Mouse (Mus musculus) CH12.LX (cell line): ENCODE measurements around the gene Flt1. TPM values are rescaled to one million over a fixed set of nuclear protein-coding genes. Genes with fewer than 3 reads are reported as not detected.

Experiments used
- DNase-seq: peaks from one replicate; pipeline ENCODE4 v3.0.0-alpha.2; 2013; ENCODE audit errors: extremely low read depth
- H3K27ac ChIP-seq: 2 replicates; pipeline ENCODE4 v1.5.1; 2012; ENCODE audit warnings: low read depth, mild to moderate bottlenecking, control low read depth, moderate library complexity; ENCODE audit not compliant: insufficient read depth
- H3K27me3 ChIP-seq: replicated peaks from 2 replicates; pipeline ENCODE3; 2012; ENCODE audit warnings: inconsistent platforms
- H3K36me3 ChIP-seq, 2 experiments: replicated peaks in 1 of 2; 2 replicates each; pipeline versions ENCODE3 to v1.6.1; 2012; ENCODE audit warnings: inconsistent platforms in 1 of 2, low read length in 1 of 2, mild to moderate bottlenecking in 1 of 2, mixed read lengths in 1 of 2, moderate library complexity in 1 of 2; ENCODE audit not compliant: control insufficient read depth in 1 of 2, insufficient read depth in 1 of 2
- H3K4me1 ChIP-seq, 2 experiments: 2 replicates each; pipeline ENCODE4 v1.6.1; 2012; ENCODE audit warnings: inconsistent platforms in 1 of 2, moderate library complexity in 1 of 2; ENCODE audit not compliant: insufficient read depth in 2 of 2, control insufficient read depth in 1 of 2
- H3K4me2 ChIP-seq: 2 replicates; pipeline ENCODE4 v1.6.1; 2012; ENCODE audit warnings: low read depth, mild to moderate bottlenecking, control low read depth; ENCODE audit not compliant: poor library complexity, insufficient read depth, severe bottlenecking
- H3K4me3 ChIP-seq, 3 experiments: fragments of 150-350 bp in 1 of 3; sonication (generic) in 1 of 3; replicated peaks in 1 of 3; 2 replicates each; pipeline versions ENCODE3 to v1.5.1; 2011 to 2012; ENCODE audit warnings: low read depth in 2 of 3, low read length in 2 of 3, mild to moderate bottlenecking in 2 of 3, moderate library complexity in 2 of 3, control low read depth in 1 of 3, improper control_type of control experiment in 1 of 3, inconsistent platforms in 1 of 3, mixed read lengths in 1 of 3; ENCODE audit not compliant: poor library complexity in 1 of 3
- H3K79me2 ChIP-seq: replicated peaks from 2 replicates; pipeline ENCODE4 v1.6.1; 2012; ENCODE audit warnings: mild to moderate bottlenecking, moderate library complexity; ENCODE audit not compliant: control insufficient read depth, poor library complexity, insufficient read depth, severe bottlenecking; ENCODE audit errors: extremely low read depth
- H3K9ac ChIP-seq: 2 replicates; pipeline ENCODE4 v1.6.1; 2012; ENCODE audit warnings: low read depth, mild to moderate bottlenecking, control low read depth, moderate library complexity; ENCODE audit not compliant: insufficient read depth
- H3K9me3 ChIP-seq: replicated peaks from 2 replicates; pipeline ENCODE3; 2012; ENCODE audit warnings: low read length, inconsistent platforms, mixed read lengths
- BHLHE40 ChIP-seq: IDR thresholded peaks from 2 replicates; pipeline ENCODE4 v1.6.1; 2011; ENCODE audit warnings: mild to moderate bottlenecking, low read depth, low read length, improper control_type of control experiment
- CHD1 ChIP-seq: IDR thresholded peaks from 2 replicates; pipeline ENCODE4 v1.6.1; 2012; ENCODE audit warnings: low read depth, low read length, improper control_type of control experiment, inconsistent platforms
- CHD2 ChIP-seq: IDR thresholded peaks from 2 replicates; pipeline ENCODE4 v1.6.1; 2011; ENCODE audit warnings: low read length, improper control_type of control experiment
- CTCF ChIP-seq, 2 experiments: IDR thresholded peaks in 1 of 2; conservative IDR thresholded peaks in 1 of 2; 2 replicates each; pipeline ENCODE4 v1.5.1; 2011 to 2012; ENCODE audit warnings: low read depth in 2 of 2, low read length in 2 of 2, improper control_type of control experiment in 1 of 2, inconsistent platforms in 1 of 2, mild to moderate bottlenecking in 1 of 2, moderate library complexity in 1 of 2
- E2F4 ChIP-seq: IDR thresholded peaks from 2 replicates; pipeline ENCODE4 v1.6.1; 2011; ENCODE audit warnings: low read depth, low read length, improper control_type of control experiment; ENCODE audit not compliant: insufficient replicate concordance
- EP300 ChIP-seq: IDR thresholded peaks from 2 replicates; pipeline ENCODE4 v1.6.1; 2011; ENCODE audit warnings: low read length, improper control_type of control experiment
- ETS1 ChIP-seq: conservative IDR thresholded peaks from 2 replicates; pipeline ENCODE4 v1.6.1; 2012; ENCODE audit warnings: low read depth, mild to moderate bottlenecking, inconsistent platforms, low read length, improper control_type of control experiment, moderate library complexity
- GABPA ChIP-seq: IDR thresholded peaks from 2 replicates; pipeline ENCODE4 v1.6.1; 2012; ENCODE audit warnings: low read depth, low read length, improper control_type of control experiment, inconsistent platforms; ENCODE audit not compliant: insufficient replicate concordance
- HCFC1 ChIP-seq: IDR thresholded peaks from 2 replicates; pipeline ENCODE4 v1.6.1; 2012; ENCODE audit warnings: low read depth, mild to moderate bottlenecking, inconsistent platforms, low read length, improper control_type of control experiment
- IRF4 ChIP-seq: IDR thresholded peaks from 2 replicates; pipeline ENCODE4 v1.6.1; 2014; ENCODE audit warnings: low read depth, mild to moderate bottlenecking, inconsistent platforms, low read length, improper control_type of control experiment
- KAT2A ChIP-seq: IDR thresholded peaks from 2 replicates; pipeline ENCODE4 v1.6.1; 2012; ENCODE audit warnings: low read length, improper control_type of control experiment, inconsistent platforms; ENCODE audit not compliant: insufficient replicate concordance
- MAFK ChIP-seq: IDR thresholded peaks from 2 replicates; pipeline ENCODE4 v1.6.1; 2011; ENCODE audit warnings: low read length, improper control_type of control experiment; ENCODE audit not compliant: insufficient replicate concordance
- MAZ ChIP-seq: IDR thresholded peaks from 2 replicates; pipeline ENCODE4 v1.6.1; 2012; ENCODE audit warnings: low read depth, mild to moderate bottlenecking, inconsistent platforms, low read length, improper control_type of control experiment, moderate library complexity
- MEF2A ChIP-seq: IDR thresholded peaks from 2 replicates; pipeline ENCODE4 v1.6.1; 2014; ENCODE audit warnings: low read depth, mild to moderate bottlenecking, inconsistent platforms, low read length, improper control_type of control experiment, borderline replicate concordance
- MXI1 ChIP-seq: IDR thresholded peaks from 2 replicates; pipeline ENCODE4 v1.6.1; 2011; ENCODE audit warnings: mild to moderate bottlenecking, low read depth, low read length, improper control_type of control experiment
- MYC ChIP-seq: IDR thresholded peaks from 2 replicates; pipeline ENCODE4 v1.6.1; 2011; ENCODE audit warnings: low read depth, mild to moderate bottlenecking, improper control_type of control experiment, low read length
- NELFE ChIP-seq: IDR thresholded peaks from 2 replicates; pipeline ENCODE4 v1.6.1; 2011; ENCODE audit warnings: low read depth, low read length, improper control_type of control experiment
- NRF1 ChIP-seq: IDR thresholded peaks from 2 replicates; pipeline ENCODE4 v1.6.1; 2014; ENCODE audit warnings: low read depth, mild to moderate bottlenecking, inconsistent platforms, low read length, improper control_type of control experiment, moderate library complexity
- POLR2A ChIP-seq: IDR thresholded peaks from 2 replicates; pipeline ENCODE4 v1.6.1; 2011; ENCODE audit warnings: low read depth, mild to moderate bottlenecking, improper control_type of control experiment, low read length
- POLR2AphosphoS2 ChIP-seq: IDR thresholded peaks from 2 replicates; pipeline ENCODE4 v1.6.1; 2011; ENCODE audit warnings: low read depth, low read length, improper control_type of control experiment
- RCOR1 ChIP-seq: conservative IDR thresholded peaks from 2 replicates; pipeline ENCODE4 v1.6.1; 2012; ENCODE audit warnings: low read depth, mild to moderate bottlenecking, inconsistent platforms, low read length, improper control_type of control experiment
- SIN3A ChIP-seq: IDR thresholded peaks from 2 replicates; pipeline ENCODE4 v1.6.1; 2012; ENCODE audit warnings: low read length, improper control_type of control experiment, inconsistent platforms
- SMC3 ChIP-seq: IDR thresholded peaks from 2 replicates; pipeline ENCODE4 v1.6.1; 2011; ENCODE audit warnings: low read depth, low read length, improper control_type of control experiment
- TCF12 ChIP-seq: IDR thresholded peaks from 2 replicates; pipeline ENCODE4 v1.6.1; 2014; ENCODE audit warnings: low read depth, mild to moderate bottlenecking, inconsistent platforms, low read length, improper control_type of control experiment
- UBTF ChIP-seq: IDR thresholded peaks from 2 replicates; pipeline ENCODE4 v1.6.1; 2012; ENCODE audit warnings: low read depth, mild to moderate bottlenecking, inconsistent platforms, low read length, improper control_type of control experiment, moderate library complexity
- USF1 ChIP-seq: IDR thresholded peaks from 2 replicates; pipeline ENCODE4 v1.6.1; 2014; ENCODE audit warnings: low read depth, mild to moderate bottlenecking, inconsistent platforms, low read length, improper control_type of control experiment
- USF2 ChIP-seq: conservative IDR thresholded peaks from 2 replicates; pipeline ENCODE4 v1.6.1; 2011; ENCODE audit warnings: low read depth, low read length, improper control_type of control experiment
- ZC3H11A ChIP-seq: IDR thresholded peaks from 2 replicates; pipeline ENCODE4 v1.6.1; 2012; ENCODE audit warnings: low read depth, mild to moderate bottlenecking, inconsistent platforms, low read length, improper control_type of control experiment
- ZKSCAN1 ChIP-seq: IDR thresholded peaks from 2 replicates; pipeline ENCODE4 v1.6.1; 2012; ENCODE audit warnings: low read depth, inconsistent platforms, low read length, improper control_type of control experiment, borderline replicate concordance
- ZMIZ1 ChIP-seq: IDR thresholded peaks from 2 replicates; pipeline ENCODE4 v1.6.1; 2012; ENCODE audit warnings: low read depth, mild to moderate bottlenecking, inconsistent platforms, low read length, improper control_type of control experiment
- ZNF384 ChIP-seq: IDR thresholded peaks from 2 replicates; pipeline ENCODE4 v1.6.1; 2012; ENCODE audit warnings: low read depth, low read length, improper control_type of control experiment, inconsistent platforms
- dilution Hi-C: fragments of 300-500 bp; cut with MboI; formaldehyde crosslinking; loops from 2 replicates; pipeline ENCODE4 v1.14.3; 2020; ENCODE audit warnings: low sequenced_read_pairs; ENCODE audit not compliant: extremely low pct_unique_long_range_greater_than_20kb, extremely low pct_ligation_motif_present
- in situ Hi-C: fragments of 300-500 bp; cut with MboI; formaldehyde crosslinking; loops from 3 replicates; pipeline ENCODE4 v1.14.3; 2019; ENCODE audit warnings: low sequenced_read_pairs, low pct_ligation_motif_present, low pct_unique_long_range_greater_than_20kb, mixed read lengths
- polyA plus RNA-seq: library from polyadenylated mRNA; unstranded; fragments of >175 nt; gene quantifications from 2 replicates; pipeline ENCODE4 v1.2.1, GENCODE M21; 2012; ENCODE audit warnings: low read depth; ENCODE audit not compliant: insufficient read length
- total RNA-seq, 2 experiments: library from RNA; depleted of rRNA; stranded (reverse); fragments of 300-350 nt in 1 of 2; fragments of >200 nt in 1 of 2; gene quantifications; 2 replicates each; pipeline ENCODE4 v1.2.3; 2012 to 2014

The Flt1 gene
- total and polyA plus RNA-seq, 3 experiments = 0.27 to 0.94 (median 0.47) TPM

DNA sequence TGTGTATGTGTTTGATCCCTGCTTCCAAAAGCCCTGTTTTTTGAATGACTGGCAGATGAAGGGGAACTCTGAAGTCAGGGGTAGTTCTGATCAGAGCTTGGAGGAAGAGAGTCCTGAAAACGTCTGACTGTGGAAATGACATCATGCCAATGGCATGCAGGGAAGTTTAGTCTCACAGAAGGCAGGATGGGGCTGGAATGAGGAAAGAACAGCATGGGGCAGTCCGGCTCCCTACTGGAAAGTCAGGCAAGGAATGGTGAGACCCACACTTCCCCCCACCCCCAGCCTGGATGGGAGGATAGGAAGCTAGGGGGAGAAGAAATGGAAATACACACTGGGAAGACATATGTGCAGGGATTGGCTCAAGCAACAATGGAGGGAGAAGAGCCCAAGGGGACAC, 105.6 kb downstream of the Flt1 start:
- DNase-seq = no peak
- Histone ChIP-seq H3K4me2 (no peak overlapping the region), H3K9ac (no peak overlapping the region), H3K27ac (no peak overlapping the region), H3K27me3 (no peaks in the 10 kb centered on the region), H3K4me1 (peaks cover 0 to 2% of the 10 kb centered on the region in 2 experiments; a peak in 1 of 4 replicates), H3K79me2 (no peaks in the 10 kb centered on the region)
- in situ Hi-C loops = no loop called here
- no peak for TF ChIP-seq ZMIZ1
- TF ChIP-seq SIN3A = no peak
- no peak for TF ChIP-seq MYC
- TF ChIP-seq E2F4 = no peak
- TF ChIP-seq EP300 = no peak
- TF ChIP-seq IRF4 = no peak
- TF ChIP-seq HCFC1 = no peak
- TF ChIP-seq ZC3H11A = no peak
- TF ChIP-seq MXI1 = no peak
- no peak for TF ChIP-seq POLR2A
- TF ChIP-seq UBTF = no peak
- no peak for TF ChIP-seq NRF1
- no peak for TF ChIP-seq TCF12
- no peak for TF ChIP-seq USF2
- no peak for TF ChIP-seq GABPA
- TF ChIP-seq ZNF384 = no peak
- TF ChIP-seq CHD1 = no peak
- TF ChIP-seq, all 38 proteins: peak for 0
- Histone ChIP-seq H3K4me3 (no peak overlapping the region), H3K9me3 (no peaks in the 10 kb centered on the region), H3K36me3 (no peaks in the 10 kb centered on the region)
- dilution Hi-C loops = no loop called here

DNA sequence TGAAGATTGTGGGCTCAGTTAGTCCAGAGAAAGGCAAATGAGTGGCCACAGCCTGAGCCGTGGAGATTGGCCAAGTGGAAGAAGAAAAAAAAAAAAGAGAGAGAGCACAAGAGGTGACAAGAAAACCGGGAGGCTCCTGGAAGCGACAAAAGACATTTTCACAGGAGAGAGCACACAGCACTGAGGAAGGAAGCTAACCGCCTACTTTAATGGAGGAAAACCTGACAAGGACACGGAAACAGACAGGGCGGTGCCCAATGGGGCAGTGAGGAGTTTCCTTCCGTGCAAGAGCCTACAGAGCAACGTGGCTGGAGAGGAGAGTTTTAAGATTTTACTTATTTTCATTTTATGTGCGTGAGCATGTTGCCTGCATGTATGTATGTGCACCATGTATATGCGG, 107.6 kb downstream of the Flt1 start:
- Histone ChIP-seq H3K27ac (no peak overlapping the region), H3K27me3 (no peaks in the 10 kb centered on the region), H3K4me1 (peaks cover 0 to 2% of the 10 kb centered on the region in 2 experiments; a peak in 1 of 4 replicates), H3K4me3 (no peak overlapping the region), H3K9me3 (no peaks in the 10 kb centered on the region), H3K4me2 (no peak overlapping the region), H3K9ac (no peak overlapping the region), H3K79me2 (no peaks in the 10 kb centered on the region), H3K36me3 (no peaks in the 10 kb centered on the region)
- DNase-seq = no peak
- in situ Hi-C loops (no loop called here), dilution Hi-C loops (no loop called here)
- TF ChIP-seq ZKSCAN1 (no peak), CHD2 (no peak), CTCF (conservative IDR thresholded peaks at IDR 0.05 in 1 of 2, IDR thresholded peaks at IDR 0.05 in 1 of 2; ENCODE audit: low read depth in 2 of 2, low read length in 2 of 2) (no peak), NELFE (no peak), MAZ (no peak), KAT2A (no peak), SMC3 (no peak), HCFC1 (no peak), SIN3A (no peak), ETS1 (no peak), RCOR1 (no peak), EP300 (no peak), MAFK (no peak), POLR2A (no peak), BHLHE40 (no peak), E2F4 (no peak), POLR2AphosphoS2 (no peak), USF1 (no peak), MEF2A (no peak)
